Mouse (Mus musculus): Measurements from ENCODE around the gene Slamf6. TPM values are rescaled to one million over a fixed set of nuclear protein-coding genes. Genes with fewer than 3 reads are reported as not detected.
"Not testable (repeated sequence)": the region's sequence is repeated elsewhere in the genome, so short reads cannot be mapped to it uniquely, and the experiment has no call there.

The Slamf6 gene
- not detected for total RNA-seq (2021)

DNA sequence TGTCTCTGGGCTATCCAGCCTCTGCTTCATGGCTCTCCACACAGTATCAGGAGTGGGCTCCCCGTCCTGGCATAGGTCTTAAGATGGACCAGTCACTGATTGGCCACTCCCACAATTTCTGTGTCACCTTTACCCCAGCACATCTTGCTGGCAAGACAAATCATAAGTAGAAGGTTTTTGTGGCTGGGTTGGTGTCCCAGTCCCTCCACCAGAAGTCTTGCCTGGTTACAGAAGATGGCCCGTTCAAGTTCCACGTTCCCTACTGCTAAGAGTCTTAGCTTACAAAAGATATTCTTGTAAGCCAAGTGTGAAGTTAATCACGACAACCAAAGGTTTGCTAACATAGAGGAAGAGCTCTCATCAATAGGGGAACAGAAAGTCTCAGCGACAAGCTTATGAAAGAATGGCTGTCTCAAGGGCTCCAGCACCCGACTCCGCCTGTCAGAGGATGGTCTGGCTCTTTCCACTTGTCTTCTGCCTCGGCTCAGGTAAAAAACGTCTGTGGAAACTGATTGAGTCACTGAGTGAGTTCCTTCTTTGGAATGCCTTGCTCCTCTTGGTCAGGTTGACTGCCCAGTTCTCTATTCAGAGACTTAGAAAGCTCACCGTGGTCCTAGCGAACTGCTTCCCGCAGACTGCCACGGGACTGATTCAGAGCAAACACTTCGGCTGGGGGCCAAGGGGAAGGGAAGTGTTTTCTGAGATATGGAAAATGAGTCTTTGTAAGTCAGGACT is at the start of gene Slamf6:
Slamf6 (plus strand) TSS at position 211 of the 735 bp plus-strand sequence.
- intact Hi-C loops (cut with DNase I), result no loop called here
- no peak for DNase-seq

DNA sequence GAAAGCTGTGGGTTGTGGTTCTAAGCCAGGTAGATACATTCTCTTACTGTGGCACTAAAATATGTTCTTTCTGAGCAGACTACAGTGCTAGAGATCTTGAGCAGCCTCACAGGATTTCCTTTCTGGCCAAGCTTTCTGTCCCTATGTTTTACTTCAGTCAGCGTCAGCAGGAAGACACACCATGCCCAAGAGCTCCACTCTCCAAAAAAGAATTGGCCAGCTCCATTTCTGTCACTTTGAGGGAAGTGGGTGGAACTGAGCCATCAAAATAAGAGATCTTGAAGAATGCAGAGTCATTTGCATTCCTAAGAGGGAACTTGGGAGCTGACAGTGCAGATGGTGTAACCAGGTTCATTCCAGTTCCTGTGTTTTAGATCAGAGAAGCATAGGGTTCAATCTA is 30.3 kb upstream of the Slamf6 start:
- DNase-seq, result no peak
- intact Hi-C loops (cut with DNase I), result no loop called here

DNA sequence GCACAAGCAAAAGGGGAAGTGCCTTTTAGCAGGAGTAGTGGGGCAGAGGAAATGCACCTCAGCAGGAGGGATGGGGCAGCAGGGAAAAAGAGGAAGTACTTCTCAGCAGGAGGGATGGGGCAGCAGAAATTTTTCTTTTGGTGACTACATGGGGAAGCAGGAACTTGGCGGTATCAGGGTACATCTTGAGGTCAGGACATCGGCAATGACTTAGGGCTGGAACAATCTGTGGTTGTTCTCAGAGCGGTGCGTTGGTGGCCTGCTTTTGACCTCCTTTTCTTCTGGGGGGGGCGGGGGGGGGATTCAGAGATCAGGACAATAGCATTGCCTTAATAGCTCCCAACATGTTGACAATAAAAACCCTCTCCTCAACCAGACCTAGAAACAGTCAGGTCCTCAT is 22.0 kb upstream of the Slamf6 start, which contains the start of gene Gm10521:
Gm10521 (plus strand) TSS at position 301 of the 400 bp plus-strand sequence.
- DNase-seq; intact Hi-C loops (cut with DNase I): not testable (repeated sequence)

DNA sequence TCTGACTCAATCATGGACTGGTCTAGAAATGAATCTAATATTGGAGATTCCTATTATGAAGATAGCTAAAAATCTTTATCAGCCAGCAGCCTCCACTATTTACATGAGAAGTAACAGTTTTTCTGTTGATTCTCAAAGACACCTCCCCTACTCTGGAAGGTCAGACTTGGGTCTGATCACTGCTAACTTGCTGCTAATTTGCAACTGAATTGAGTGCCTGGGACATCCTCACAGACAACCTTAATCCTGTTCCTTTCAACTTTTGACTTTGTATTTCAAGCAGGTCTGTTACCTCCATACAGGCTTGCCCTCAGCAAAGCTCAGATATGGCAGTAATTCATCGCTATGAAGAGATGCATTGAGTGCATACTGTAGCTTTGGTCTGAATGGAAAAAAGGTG is 13.3 kb upstream of the Slamf6 start:
- intact Hi-C loops (cut with DNase I), result no loop called here
- no peak for DNase-seq

DNA sequence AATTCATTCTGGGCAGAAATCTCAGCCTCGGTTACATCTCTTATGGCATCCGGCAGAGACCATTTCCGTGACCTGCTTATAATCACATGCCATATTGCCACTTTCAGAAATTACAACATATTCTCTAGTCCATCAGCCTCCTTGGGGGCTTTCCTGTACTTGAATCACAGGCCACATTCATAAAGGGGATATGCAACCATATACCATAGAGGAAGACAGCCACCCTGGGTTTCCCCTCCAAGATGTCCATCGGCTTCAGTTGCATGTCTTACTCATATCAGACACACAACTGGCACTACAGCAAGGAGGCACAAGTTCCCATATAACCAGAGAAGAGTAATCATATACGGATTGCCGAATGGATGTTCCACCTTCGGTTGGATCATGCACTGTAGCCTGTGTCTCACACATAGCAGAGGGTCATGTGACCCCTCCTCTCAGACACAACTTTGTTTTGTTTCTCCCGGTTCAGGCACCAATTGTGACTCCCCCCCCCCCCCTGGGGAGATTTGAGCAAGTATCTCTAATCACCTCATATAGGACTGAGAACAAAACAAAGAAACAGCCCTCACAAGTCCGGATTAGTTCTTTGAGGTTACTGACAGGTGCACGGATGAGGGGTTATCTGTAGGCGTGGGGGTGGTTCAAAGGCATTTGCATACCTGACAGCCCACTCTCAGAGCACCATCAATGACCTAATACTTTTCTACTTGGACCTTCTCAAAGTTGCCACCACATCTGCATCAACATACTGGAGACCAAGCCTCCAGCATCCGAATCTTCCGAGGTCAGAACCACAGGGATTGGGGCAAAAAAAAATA is 1.5 kb upstream of the Slamf6 start:
- no peak for DNase-seq
- intact Hi-C loops (cut with DNase I), result no loop called here

DNA sequence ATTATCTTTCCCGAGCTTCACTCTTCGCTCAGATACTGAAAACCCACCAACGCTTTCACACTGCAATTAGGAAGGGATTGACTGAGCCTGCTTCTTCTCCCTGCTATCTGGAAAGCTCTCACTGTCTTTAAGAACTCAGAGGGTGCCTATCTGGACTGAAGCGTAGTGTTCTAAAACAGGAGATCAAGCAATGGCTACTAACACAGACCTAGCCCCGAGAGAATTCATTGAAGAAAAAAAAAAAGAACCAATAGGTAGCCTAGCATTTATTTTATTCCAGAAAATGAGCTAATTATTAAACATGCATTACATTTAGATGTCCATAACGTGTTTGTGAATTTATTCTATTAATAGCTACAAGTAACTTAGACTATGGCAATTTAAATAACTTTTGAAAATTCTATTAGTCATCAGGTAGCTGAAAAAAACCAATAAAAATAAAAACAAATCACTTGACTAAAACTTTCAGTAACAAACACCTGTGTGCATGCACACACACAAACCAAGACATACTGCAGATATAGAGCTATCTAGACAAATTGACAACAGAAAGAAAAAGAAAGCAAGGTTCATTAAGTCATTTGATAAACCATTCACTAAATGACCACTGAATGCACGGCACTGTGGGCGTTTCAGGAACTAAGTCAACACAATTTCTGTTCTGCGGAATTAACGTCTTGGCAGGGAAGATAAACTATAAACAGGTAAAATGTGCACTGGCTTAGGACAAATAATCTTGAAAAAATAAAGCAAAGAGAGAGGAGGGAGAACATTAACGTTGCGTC is 1.0 kb downstream of the Slamf6 start:
- no peak for DNase-seq
- intact Hi-C loops (cut with DNase I), result no loop called here

DNA sequence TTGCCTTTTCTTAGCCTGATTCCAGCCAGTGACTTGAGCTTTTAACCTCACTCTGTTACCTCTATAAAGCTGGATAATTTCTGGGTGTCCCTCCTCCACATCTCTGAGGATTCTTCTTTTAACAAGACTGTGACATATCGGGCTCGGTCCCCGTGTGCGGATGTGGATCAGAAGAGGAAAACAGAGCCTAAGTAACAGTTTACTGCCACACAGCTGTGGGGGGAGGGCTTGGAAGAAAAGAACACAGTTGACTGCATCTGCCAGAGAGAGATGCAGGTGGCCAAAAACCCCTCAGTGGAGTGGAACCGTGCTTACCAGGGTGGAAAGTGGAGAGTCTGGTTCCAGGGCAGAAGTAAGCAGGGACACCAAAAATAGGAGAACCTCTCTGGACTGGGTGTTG is 1.9 kb downstream of the Slamf6 start:
- no peak for DNase-seq
- intact Hi-C loops (cut with DNase I), result no loop called here

DNA sequence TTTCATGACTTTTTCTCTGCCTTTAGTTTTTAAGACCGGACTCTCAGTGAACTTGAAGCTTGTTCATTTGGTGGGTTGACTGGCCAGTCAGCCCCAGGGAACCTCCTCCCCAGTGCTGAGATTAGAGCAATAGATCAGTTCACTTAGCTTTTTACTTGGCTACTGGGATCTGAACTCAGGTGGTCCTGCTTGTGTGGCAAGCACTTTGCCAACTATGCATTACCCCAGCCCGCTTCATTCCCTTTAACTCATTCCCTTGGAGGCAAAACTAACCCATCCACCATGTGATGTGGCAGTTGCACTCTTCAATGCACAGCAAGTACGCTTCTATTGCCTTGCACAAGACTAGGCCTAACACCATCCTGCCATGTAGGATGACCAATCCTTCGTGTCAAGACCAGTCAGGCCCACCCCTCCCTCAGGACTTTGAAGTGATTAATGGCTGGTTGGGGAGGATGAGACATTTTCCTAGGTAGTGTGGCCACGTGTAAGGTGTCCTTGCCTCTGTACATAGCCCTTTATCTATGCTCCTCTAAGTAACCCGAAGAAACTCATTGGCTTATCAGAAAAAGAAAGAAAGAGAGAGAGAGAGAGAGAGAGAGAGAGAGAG is 2.7 kb downstream of the Slamf6 start:
- intact Hi-C loops (cut with DNase I), result no loop called here
- DNase-seq, result no peak

DNA sequence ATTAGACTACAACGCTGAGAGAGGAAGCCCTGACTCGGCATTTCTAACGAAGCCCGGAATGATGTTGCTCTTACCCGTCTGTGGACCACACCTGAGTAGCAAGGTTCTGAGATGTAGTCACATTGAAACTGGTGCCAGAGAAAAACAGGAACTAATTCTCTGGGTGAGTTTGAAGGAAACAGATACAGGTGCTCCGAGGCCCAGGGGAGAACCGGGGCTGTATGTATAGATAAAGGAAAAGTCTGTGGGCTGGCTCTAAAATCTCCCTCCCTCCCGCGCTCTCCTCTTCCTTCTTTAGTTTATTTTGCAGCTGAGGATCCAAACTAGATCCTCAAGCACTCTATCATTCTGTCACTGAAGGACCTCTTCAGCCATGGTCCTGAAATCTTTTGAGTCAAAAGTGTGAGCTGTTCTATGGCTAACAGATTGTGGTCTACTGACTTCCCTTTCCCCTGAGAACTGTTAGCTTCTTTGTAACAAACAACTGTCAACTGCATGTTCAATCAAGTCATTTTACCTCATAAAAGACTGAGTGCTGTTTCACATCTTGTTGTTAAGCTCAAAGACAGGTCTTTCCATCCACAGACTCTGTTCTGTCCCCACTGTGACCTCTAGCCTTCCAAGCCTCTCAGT is 3.8 kb downstream of the Slamf6 start:
- no peak for DNase-seq
- intact Hi-C loops (cut with DNase I), result no loop called here

DNA sequence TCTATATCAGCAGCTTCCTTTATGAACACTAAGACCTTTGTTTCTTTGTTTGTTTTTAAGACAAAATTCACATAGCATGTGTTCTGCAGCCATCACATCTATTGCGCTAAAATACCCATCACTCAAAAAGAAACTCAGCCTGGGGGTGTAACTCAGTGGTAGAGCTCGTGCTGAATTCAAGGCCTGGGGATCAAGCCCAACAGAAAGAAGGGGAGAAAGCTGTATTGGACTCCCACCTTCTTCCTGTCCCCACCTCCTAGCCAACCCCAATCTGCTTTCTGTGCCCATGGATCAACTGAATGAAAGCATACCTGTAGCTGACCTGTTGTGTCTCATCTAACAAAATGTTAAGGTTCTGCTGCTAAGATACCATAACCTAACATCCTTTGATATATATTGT is 4.3 kb downstream of the Slamf6 start:
- DNase-seq, result no peak
- intact Hi-C loops (cut with DNase I), result no loop called here

DNA sequence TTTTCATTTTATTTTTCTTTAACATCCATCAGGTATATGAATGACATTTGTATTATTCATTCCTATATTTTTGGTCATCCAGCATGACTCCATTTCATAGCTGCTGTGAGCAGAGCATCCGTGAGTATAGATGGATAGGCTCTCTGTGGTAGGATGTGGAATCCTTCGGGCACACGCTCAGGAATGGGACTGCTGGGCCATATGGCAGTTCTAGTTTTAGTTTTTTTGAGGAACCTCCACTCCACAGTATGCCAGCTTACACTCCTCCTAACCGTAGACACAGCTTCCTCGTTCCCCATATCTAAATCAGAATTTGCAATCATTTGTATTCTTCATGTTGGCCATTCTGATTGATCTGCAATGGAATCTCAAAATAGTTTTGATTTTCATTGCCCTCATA is 5.5 kb downstream of the Slamf6 start:
- intact Hi-C loops (cut with DNase I), result no loop called here
- no peak for DNase-seq

DNA sequence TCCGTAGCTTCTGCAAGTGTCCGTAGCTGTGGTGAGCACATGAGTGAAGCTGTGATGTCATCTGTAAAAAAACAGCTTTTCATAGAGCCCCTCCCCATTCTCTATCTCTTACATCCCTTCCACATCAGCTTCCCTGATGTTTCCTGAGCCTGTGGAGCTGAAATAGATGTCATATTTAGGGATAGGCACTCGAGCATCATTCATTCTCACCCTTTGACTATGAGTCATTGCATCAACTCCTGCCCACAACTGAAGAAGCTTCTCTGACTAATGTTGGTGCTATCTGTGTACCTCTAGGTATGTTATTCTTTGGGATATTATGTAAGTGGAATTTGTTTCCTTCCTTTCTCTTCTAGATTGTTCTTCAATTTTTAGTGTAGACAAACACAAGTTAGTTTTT is 7.6 kb downstream of the Slamf6 start:
- no peak for DNase-seq
- intact Hi-C loops (cut with DNase I), result no loop called here

DNA sequence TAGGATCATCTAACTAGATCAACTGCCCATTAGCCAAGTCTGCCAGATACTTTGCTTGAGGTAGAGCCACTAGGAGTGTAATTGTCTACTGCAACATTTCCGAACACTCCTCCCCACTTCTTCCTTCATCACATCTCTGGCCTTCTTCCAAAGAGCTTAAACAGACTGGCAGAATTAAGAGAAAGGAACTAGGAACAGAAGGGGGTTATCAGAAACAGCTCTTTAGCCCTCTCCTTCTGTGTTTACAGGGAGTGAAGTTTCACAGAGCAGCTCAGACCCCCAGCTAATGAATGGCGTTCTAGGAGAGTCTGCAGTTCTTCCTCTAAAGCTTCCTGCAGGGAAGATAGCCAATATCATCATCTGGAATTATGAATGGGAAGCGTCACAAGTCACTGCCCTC is 16.5 kb downstream of the Slamf6 start:
- intact Hi-C loops (cut with DNase I), result no loop called here
- no peak for DNase-seq

DNA sequence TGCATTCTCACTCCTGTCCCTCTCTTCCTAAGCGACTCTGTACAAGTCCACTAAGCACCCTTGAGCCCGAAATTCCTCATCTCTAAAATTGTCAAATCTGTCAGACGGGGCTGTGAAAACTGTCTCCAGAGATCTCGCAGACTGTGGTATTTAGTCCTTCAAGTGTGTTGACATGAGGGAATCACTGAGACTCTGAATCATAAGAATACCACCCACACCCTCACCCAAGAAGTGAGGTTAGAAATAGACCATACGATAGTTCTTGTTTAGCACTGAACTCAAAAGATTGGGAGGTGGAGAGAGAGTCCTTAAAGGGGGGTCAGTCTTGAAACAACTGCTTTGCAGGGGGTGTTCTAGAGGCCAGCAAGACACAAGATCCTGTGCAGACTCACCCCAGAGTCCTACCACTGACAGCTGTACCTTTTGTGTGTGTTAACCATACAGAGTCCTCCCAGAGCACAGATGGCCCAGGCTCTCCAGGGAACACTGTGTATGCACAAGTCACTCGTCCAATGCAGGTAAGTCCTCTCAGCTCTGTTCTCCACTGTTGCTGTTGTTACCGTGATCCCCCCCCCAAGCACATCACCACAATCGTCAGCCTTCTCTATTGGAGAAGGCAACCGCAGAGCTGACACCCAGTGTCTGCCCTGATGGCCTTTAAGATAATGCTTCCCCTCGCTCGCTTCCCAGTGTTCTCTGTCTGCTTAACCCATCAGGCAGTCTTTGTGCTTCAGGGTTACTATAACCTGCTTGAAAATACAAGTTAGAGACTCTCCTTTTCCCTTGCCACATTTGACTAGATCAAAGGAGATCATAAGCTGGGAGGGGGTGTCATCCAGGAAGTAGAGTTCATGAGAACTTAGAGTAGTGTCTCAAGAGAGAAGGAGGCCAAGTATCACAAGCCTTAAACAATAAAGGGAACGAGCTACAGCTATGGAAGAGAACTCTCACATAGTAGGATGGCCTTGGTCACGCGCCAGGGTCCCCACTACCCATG is 21.9 kb downstream of the Slamf6 start:
- DNase-seq, result no peak
- intact Hi-C loops (cut with DNase I), result no loop called here

DNA sequence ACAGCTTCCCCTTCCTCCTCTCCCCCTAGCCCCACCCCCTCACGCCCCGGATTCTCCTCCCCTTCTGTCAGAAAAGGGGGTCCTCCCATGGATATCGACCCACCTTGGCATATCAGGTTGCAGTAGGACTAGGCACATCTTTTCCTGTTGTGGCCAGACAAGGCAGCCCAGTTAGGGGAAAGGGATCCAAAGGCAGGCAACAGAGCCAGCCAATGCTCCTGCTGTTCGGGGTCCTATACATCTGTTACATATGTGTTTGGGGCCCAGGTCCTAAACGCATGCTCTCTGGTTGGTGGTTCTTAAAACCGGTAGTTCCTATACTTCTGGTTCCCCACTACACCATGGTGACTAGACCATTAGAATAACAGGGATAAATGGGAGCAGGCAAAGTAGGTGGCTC is 23.3 kb downstream of the Slamf6 start:
- DNase-seq, result no peak
- intact Hi-C loops (cut with DNase I), result no loop called here

DNA sequence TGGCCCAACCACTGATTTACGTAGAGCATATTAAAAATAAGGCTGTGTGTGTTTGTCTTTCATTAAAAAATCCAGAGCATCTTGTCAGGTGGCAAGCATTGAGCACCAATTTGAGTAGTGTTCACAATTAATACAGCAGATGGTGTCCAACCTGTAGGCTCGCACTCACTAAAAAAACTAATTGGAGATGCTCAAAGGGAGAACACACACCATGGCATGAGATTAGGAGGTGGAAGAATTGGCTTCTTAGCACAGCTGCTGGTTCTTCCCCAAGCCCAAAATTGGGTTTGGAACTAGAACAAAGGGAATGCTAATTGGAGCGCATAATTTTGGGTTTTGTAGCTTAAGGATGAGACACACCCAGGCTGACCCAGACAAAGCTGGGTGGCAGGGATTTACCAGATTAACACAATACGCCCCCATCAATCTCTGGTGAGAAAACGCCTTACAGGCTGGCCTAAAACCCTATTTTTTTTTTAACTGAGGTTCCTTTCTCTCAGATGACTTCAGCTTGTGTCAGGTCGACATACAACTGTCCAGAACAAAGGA is 29.2 kb downstream of the Slamf6 start:
- DNase-seq, result no peak
- intact Hi-C loops (cut with DNase I), result no loop called here

DNA sequence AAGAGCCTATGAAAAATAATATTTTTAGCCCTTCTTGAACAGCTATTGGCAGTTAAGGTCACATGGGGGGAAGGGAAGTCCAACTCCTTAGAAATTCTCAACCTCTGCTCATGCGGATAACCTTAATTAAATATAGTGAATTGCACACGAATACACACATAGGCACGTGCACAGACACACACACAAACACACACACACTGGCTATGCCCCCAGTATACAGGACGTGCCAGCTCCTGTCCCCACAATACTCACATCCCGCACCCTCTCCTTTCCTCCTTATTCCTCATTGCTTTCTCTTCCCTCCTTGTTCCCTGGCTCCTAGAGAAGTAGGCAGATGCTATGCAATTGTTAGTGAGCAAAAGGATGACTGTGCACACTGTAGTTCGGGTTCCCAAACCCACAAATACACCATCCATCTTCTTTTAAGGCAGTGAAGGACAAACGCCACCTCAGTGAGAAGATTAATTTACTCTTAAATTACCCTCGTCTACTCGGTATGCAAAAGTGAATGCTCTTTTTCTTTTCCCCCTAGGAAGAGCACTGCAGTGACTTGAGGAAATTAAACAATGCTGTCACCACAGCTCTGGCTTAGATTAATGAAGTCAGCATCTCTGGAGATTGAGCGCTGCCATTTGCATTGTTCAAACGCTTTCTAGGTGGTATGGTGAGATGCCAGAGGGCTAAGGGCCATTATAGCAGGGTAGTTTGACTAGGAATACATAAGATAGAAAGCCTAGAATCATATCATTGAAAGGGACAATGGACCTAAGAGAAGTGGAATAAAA is 31.0 kb downstream of the Slamf6 start:
- intact Hi-C loops (cut with DNase I), result no loop called here
- DNase-seq, result no peak

DNA sequence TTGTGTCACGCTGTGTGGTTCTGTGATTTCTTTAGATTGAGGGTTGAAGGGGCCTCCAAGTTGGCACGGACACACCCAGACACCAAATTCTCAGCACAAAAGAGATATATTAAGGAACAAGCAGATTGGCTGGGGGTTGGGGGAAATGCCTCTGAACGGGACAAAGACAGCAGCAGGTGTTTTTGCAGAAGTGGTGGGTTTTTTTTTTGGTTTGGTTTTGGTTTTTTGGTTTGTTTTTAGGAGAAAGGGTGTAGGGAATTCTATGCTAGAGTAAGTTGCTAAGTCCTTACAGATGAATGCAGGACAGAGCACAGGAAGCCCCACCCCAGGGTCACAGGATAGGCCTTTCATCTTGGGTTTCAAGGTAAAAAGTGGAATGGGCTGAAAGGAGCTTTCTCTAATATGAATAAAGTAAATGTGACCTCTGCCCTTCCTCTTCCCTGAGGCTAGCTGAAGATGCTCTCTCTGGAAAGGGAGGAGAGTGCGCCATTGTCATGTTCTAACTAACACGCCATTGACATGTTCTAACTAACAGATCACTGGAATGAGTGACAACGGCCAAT is 31.7 kb downstream of the Slamf6 start:
- intact Hi-C loops (cut with DNase I), result no loop called here
- DNase-seq, result no peak
